Mouse (Mus musculus) spleen, adult 2 months (tissue): ENCODE data around the gene Commd4. TPM values are rescaled to one million over a fixed set of nuclear protein-coding genes. Genes with fewer than 3 reads are reported as not detected.

Source experiments
- DNase-seq, 2 experiments: peaks; one replicate each; pipeline versions ENCODE4 v3.0.0 to v3.0.0-alpha.2; 2012 to 2021; ENCODE audit warnings: low spot score in 2 of 2, low read depth in 1 of 2
- H3K27ac ChIP-seq: fragments of 200-500 bp; 2 replicates; pipeline ENCODE4 v1.5.1; 2012; ENCODE audit warnings: low read length, inconsistent platforms; ENCODE audit not compliant: insufficient read depth
- H3K27me3 ChIP-seq: fragments of 200-500 bp; 2 replicates; pipeline ENCODE4 v1.6.1; 2012; ENCODE audit warnings: mild to moderate bottlenecking, moderate library complexity, low read length, inconsistent platforms; ENCODE audit not compliant: control insufficient read depth, insufficient read depth
- H3K36me3 ChIP-seq: fragments of 200-500 bp; 2 replicates; pipeline ENCODE4 v1.6.1; 2012; ENCODE audit warnings: mild to moderate bottlenecking, low read length, inconsistent platforms; ENCODE audit not compliant: control insufficient read depth, insufficient read depth
- H3K4me1 ChIP-seq: fragments of 200-500 bp; 2 replicates; pipeline ENCODE4 v1.6.1; 2011; ENCODE audit warnings: inconsistent platforms; ENCODE audit not compliant: control insufficient read depth, insufficient read depth, insufficient read length
- H3K4me3 ChIP-seq: fragments of 200-500 bp; 2 replicates; pipeline ENCODE4 v1.5.1; 2011; ENCODE audit warnings: mild to moderate bottlenecking, inconsistent platforms; ENCODE audit not compliant: insufficient read depth, insufficient read length; ENCODE audit errors: extremely low read depth
- CTCF ChIP-seq: fragments of 200-500 bp; IDR thresholded peaks from 2 replicates; pipeline ENCODE4 v1.5.1; 2011; ENCODE audit warnings: mild to moderate bottlenecking, inconsistent platforms; ENCODE audit not compliant: insufficient read depth, insufficient read length, insufficient replicate concordance; ENCODE audit errors: extremely low read depth
- POLR2A ChIP-seq: fragments of 200-500 bp; IDR thresholded peaks from 2 replicates; pipeline ENCODE4 v1.6.1; 2011; ENCODE audit warnings: low read depth, low read length, inconsistent platforms
- WGBS: fragments of 180-500 bp; shearing (Covaris S2); methylation state at CpG from one replicate; pipeline ENCODE4 v1.1.7; 2018; 5-methylcytosine and 5-hydroxymethylcytosine counted together
- polyA plus RNA-seq: library from polyadenylated mRNA; depleted of rRNA; stranded (reverse); fragments of >200 nt; gene quantifications from 2 replicates; pipeline ENCODE4 v1.2.3, GENCODE M21; 2012

Gene Commd4
- polyA plus RNA-seq, 1 experiment = 142 TPM

DNA sequence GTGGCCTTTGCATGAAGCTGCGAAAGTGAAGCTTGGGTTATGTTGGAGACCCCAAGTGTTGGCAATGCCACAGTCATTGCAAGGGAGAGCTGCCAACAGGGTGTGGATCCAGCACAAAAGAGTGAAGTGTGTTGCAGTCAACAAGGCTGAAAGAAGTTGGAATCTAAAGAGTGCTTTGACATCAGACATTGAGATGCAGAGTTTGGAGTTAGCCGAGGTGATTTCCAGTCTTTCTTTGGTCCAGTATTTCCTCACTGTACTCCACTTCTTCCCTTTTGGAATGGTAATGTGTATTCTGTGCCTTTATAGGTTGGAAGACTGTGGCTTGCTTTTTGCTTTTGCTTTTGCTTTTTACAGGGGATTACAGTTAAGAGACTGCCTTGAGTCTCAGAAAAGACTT, 8.0 kb upstream of the Commd4 start:
- H3K4me3 ChIP-seq = no peak overlapping the region
- H3K36me3 ChIP-seq = no peaks in the 10 kb centered on the region
- WGBS = 84% methylated on average over 2 of the region's 2 CpGs
- no peak overlapping the region for H3K27ac ChIP-seq
- H3K4me1 ChIP-seq = no peaks in the 10 kb centered on the region
- TF ChIP-seq POLR2A = no peak
- TF ChIP-seq CTCF = no peak
- no peak for DNase-seq
- no peaks in the 10 kb centered on the region for H3K27me3 ChIP-seq

DNA sequence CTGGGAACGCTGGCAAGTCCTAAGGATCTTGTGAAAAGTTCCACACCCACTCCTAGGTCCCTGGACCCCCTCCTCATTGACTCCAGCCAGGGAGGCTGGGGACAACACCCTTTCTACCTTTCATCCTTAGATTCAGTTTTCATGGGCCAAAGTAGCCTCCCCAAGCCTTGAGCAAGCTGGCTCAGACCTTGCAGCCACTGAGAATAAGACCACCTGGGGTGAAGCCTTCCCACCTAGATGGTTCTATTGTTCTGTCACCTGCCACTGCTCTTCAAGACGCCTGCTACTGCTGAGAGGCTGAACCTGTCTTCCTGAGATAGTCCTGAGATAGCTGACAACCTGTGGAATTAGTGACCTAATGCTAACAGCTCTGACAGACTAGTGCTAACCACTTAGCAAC, 5.0 kb upstream of the Commd4 start:
- H3K4me1 ChIP-seq = no peaks in the 10 kb centered on the region; the same call in 1 of the 2 replicates
- WGBS = 63% methylated on average over 2 of the region's 2 CpGs

DNA sequence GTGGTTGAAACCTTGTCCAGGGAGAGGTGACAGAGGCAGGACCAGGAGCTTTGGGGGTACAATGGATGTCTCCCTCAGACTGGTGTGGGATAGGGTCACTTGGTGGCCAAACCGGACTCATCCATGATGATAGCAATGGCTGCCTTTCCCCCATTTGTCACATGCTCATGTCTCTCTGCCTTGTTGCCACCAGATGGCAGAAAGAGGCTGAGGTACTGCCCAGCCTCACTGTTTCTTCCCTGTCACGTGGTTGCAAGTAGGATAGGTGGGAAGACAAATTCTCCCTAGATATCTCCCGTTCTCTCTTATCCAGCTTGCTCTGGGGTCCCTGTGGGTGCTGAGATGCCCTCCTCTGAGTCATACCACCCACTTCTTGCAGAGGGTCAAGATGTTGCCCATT, 4.4 kb upstream of the Commd4 start:
- Histone ChIP-seq H3K4me1 (peaks cover under 1% of the 10 kb centered on the region; the same call in 1 of the 2 replicates), H3K27me3 (no peaks in the 10 kb centered on the region), H3K36me3 (no peaks in the 10 kb centered on the region), H3K4me3 (no peak overlapping the region), H3K27ac (no peak overlapping the region)
- DNase-seq = no peak
- TF ChIP-seq CTCF = peak; percentile 4; the same call in 1 of the 2 replicates
- TF ChIP-seq POLR2A = no peak
- 10% methylated on average over 3 of the region's 3 CpGs for WGBS

More for the DNA sequence above, 5.0 kb upstream of the Commd4 start:
- no peak for DNase-seq
- Histone ChIP-seq H3K27ac (no peak overlapping the region), H3K36me3 (no peaks in the 10 kb centered on the region), H3K4me3 (no peak overlapping the region), H3K27me3 (no peaks in the 10 kb centered on the region)
- TF ChIP-seq CTCF (no peak), POLR2A (no peak)

DNA sequence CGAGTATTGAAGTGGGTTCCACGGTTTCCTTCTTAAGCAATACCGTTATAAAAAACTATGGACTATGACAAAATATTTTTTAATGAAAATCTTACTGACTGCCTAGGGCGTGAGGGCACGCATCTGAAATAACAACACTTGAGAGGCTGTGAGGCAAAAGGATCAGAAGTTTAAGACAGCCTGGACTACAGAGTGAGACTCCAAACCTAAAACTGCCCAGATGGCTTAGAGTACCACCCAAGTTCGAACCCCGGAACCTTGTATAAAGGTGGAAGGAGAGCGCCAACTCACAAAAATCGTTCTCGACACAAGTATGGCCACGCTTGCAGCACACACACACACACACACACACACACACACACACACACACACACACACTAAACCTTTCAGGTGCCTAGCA, 375 bp upstream of the Commd4 start:
- TF ChIP-seq POLR2A = no peak
- no peak for TF ChIP-seq CTCF
- peaks cover 7% of the 10 kb centered on the region; the same call in 1 of the 2 replicates for H3K4me1 ChIP-seq
- DNase-seq = no peak
- no peaks in the 10 kb centered on the region for H3K27me3 ChIP-seq
- H3K27ac ChIP-seq = no peak overlapping the region
- WGBS = 45% methylated on average over 11 of the region's 11 CpGs
- H3K4me3 ChIP-seq = peak overlapping the region; percentile 89
- H3K36me3 ChIP-seq = peaks cover 8% of the 10 kb centered on the region

DNA sequence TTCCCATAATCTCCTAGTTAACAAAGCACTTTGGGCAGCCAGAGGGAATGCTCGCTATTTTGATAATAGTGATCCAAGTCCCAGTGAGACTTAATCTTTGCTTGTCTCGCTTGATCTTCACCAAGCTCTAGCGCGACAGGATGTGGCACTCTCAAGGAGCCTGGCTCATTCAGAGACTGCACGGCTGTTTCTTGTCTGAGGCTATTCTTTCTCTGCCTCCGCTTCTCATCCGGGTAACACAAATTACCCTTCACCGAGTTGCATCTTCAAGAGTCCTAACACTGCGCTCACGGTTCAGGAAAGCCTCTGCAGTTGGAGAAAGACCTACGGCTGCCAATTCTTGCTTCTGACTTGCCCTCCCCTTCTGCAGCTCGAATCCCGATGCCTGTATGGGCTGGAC, 632 bp downstream of the Commd4 start:
- Histone ChIP-seq H3K27me3 (no peaks in the 10 kb centered on the region), H3K36me3 (peaks cover 8% of the 10 kb centered on the region), H3K4me3 (peak overlapping the region; percentile 89), H3K4me1 (peaks cover 7% of the 10 kb centered on the region; the same call in 1 of the 2 replicates), H3K27ac (peak overlapping the region; percentile 28; the same call in 1 of the 2 replicates)
- WGBS = 26% methylated on average over 13 of the region's 13 CpGs
- DNase-seq = no peak
- TF ChIP-seq CTCF (no peak), POLR2A (no peak)

DNA sequence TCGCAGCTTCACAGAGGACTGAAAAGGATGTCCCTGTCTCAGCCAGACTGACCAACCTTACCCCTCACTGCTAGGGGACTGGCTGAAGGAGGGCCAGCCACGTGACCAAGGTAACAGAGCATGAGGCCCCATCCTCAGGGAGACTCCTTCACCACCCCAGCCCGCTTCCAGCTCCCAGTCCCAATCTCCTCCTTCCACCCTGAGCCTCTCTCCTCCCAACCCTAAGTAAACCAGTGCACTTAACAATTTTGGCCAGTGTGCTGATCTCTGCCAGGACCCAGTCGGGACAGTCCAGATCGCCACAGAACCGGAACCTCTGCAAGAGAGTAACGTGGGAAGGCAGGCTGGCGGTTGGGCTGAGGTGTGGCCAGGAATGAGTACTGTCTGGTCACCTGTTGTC, 1.3 kb downstream of the Commd4 start:
- H3K36me3 ChIP-seq = peaks cover 8% of the 10 kb centered on the region
- H3K27me3 ChIP-seq = no peaks in the 10 kb centered on the region
- H3K4me3 ChIP-seq = no peak overlapping the region
- peaks cover 7% of the 10 kb centered on the region; the same call in 1 of the 2 replicates for H3K4me1 ChIP-seq
- TF ChIP-seq CTCF (no peak), POLR2A (no peak)
- no peak for DNase-seq
- 89% methylated on average over 8 of the region's 8 CpGs for WGBS
- H3K27ac ChIP-seq = no peak overlapping the region

DNA sequence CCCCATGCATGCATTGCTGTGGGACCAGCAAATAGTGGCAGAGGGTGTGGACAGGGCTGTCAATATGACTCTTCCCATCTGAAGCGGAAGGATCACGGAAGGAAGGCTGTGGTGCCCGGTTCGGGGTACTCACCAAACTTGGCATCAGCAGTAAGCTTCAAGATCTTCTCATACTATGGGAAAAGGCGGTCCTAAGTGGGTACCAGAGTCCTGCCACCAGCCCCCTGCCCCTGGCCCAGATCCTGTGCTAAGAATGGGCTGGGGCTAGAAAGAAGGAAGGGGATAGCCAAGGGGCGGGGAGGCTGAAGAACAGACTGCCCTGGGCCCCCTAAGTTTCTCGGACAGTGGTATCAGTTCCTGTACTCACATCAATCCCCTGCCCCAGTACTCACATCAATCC, 1.7 kb downstream of the Commd4 start:
- H3K27me3 ChIP-seq = no peaks in the 10 kb centered on the region
- H3K4me3 ChIP-seq = no peak overlapping the region
- H3K36me3 ChIP-seq = peaks cover 8% of the 10 kb centered on the region
- no peak overlapping the region for H3K27ac ChIP-seq
- 93% methylated on average over 7 of the region's 7 CpGs for WGBS
- no peak for TF ChIP-seq POLR2A
- no peak for TF ChIP-seq CTCF
- DNase-seq = no peak
- H3K4me1 ChIP-seq = peaks cover 7% of the 10 kb centered on the region; the same call in 1 of the 2 replicates
